Mouse (Mus musculus) stomach, postnatal 0 days (tissue): ENCODE results near the gene Nell2.

Experiments
- CTCF ChIP-seq: IDR thresholded peaks from 2 replicates; pipeline ENCODE4 v1.5.1; 2016; ENCODE audit warnings: antibody characterized with exemption, low read depth, mild to moderate bottlenecking, moderate library complexity
- EP300 ChIP-seq: optimal IDR thresholded peaks from 2 replicates; pipeline ENCODE3; 2016; ENCODE audit warnings: antibody characterized with exemption

- TF ChIP-seq CTCF, result no peak
- no peak for TF ChIP-seq EP300
Observed at GRCm38 (mm10) chr15:95145118-95145517, 383.2 kb downstream of the Nell2 start.
